Mouse (Mus musculus) forebrain, embryonic 11.5 days (tissue): ENCODE results near the gene Gdpgp1. TPM values are rescaled to one million over a fixed set of nuclear protein-coding genes. Genes with fewer than 3 reads are reported as not detected.

Experiments
- ATAC-seq: fragments of 200-750 bp; cut with Nextera tagmentation; replicated peaks from 2 replicates; pipeline ENCODE4 v1.8.0; 2017; ENCODE audit warnings: moderate TSS enrichment; ENCODE audit not compliant: low FRiP score
- DNase-seq: peaks from one replicate; pipeline ENCODE4 v3.0.0-alpha.2; 2017; ENCODE audit warnings: low spot score
- H3K27ac ChIP-seq: fragments of 300-500 bp; sonication (generic); 2 replicates; pipeline ENCODE4 v1.5.1; 2014; ENCODE audit warnings: low read depth, low read length
- H3K27me3 ChIP-seq: fragments of 300-500 bp; sonication (generic); 2 replicates; pipeline ENCODE4 v1.6.1; 2014; ENCODE audit warnings: mild to moderate bottlenecking, low read length, mixed read lengths; ENCODE audit not compliant: control insufficient read depth, insufficient read depth
- H3K36me3 ChIP-seq: fragments of 300-500 bp; sonication (generic); 2 replicates; pipeline ENCODE4 v1.6.1; 2014; ENCODE audit warnings: mild to moderate bottlenecking, low read length, moderate library complexity, mixed read lengths; ENCODE audit not compliant: control insufficient read depth, insufficient read depth
- H3K4me1 ChIP-seq: fragments of 300-500 bp; sonication (generic); replicated peaks from 2 replicates; pipeline ENCODE4 v1.6.1; 2014; ENCODE audit warnings: low read length, mixed read lengths; ENCODE audit not compliant: control insufficient read depth, insufficient read depth
- H3K4me2 ChIP-seq: fragments of 300-500 bp; sonication (generic); 2 replicates; pipeline ENCODE4 v1.6.1; 2014; ENCODE audit warnings: low read depth, mild to moderate bottlenecking, low read length, moderate library complexity, mixed read lengths; ENCODE audit not compliant: severe bottlenecking
- H3K4me3 ChIP-seq: fragments of 300-500 bp; sonication (generic); 2 replicates; pipeline ENCODE4 v1.5.1; 2014; ENCODE audit warnings: low read depth, low read length
- H3K9ac ChIP-seq: fragments of 300-500 bp; sonication (generic); 2 replicates; pipeline ENCODE4 v1.6.1; 2014; ENCODE audit warnings: low read length
- H3K9me3 ChIP-seq: fragments of 300-500 bp; sonication (generic); 2 replicates; pipeline ENCODE4 v1.6.1; 2016; ENCODE audit warnings: low read length, mixed read lengths; ENCODE audit not compliant: control insufficient read depth
- WGBS: fragments of 180-500 bp; shearing (Covaris S2); extraction: QIAGEN DNeasy Blood & Tissue Kit; methylation state at CpG from one replicate; pipeline ENCODE4 v1.1.7; 2014; 5-methylcytosine and 5-hydroxymethylcytosine counted together
- polyA plus RNA-seq: library from polyadenylated mRNA; unstranded; fragments of >200 nt; fragmentation: Nextera tagmentation; extraction: Ambion mirVana; gene quantifications from 2 replicates; pipeline ENCODE4 v1.2.1, GENCODE M21; 2014

Gdpgp1 gene
- polyA plus RNA-seq, 1 experiment from 2014 or later, result 5.7 TPM

DNA sequence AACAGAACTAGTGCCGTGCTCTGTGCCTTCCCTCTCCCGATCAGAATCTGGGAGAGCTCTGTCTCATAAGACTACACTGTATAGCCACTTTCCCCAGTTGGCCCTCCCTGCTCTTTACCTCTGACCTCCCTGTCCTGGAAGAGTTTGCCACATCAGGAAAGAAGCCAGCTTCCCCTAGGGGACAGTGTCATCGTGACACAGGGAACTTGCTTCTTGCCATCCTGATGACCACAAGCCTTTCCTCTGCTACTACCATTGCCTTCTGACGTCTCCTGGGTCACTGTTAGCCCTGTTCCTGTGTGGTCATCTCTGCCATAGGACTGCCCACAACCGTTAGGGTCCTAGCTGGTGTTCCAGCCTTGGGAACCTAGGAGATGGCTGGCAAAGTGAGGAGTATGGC is 29.7 kb upstream of the Gdpgp1 start:
- Histone ChIP-seq H3K9me3 (no peaks in the 10 kb centered on the region), H3K27ac (no peak overlapping the region), H3K9ac (no peak overlapping the region), H3K4me1 (peaks cover 2% of the 10 kb centered on the region), H3K4me2 (no peak overlapping the region), H3K36me3 (no peaks in the 10 kb centered on the region), H3K4me3 (no peak overlapping the region), H3K27me3 (no peaks in the 10 kb centered on the region)
- 83% methylated on average over 5 of the region's 5 CpGs for WGBS
- DNase-seq (no peak), ATAC-seq (no peak)

DNA sequence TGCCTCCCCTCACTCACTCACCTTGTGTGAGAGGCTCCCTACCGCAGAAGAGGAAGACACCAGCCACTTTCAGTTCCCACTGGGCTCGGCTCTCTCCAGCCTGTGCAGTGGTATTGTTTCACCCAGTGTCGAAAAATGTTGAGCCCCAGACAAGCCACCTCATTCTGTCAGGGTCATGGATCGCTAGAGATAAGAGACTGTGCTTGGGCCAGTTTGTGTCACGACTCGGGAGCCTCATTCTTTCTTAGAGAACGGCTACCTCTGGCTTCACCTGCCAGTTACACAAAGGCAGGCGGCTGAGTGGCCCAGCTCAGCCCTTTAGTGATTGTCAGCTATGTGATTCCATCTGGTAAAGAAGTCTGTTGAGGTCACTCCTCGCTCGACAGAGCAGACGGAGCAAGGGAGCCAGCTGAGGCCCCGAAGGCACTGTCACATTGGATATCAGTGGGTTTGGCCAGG is 29.0 kb upstream of the Gdpgp1 start:
- Histone ChIP-seq H3K36me3 (no peaks in the 10 kb centered on the region), H3K4me3 (no peak overlapping the region), H3K4me1 (peaks cover 2% of the 10 kb centered on the region), H3K9me3 (no peaks in the 10 kb centered on the region), H3K27ac (no peak overlapping the region; the same call in 1 of the 2 replicates), H3K27me3 (no peaks in the 10 kb centered on the region), H3K4me2 (no peak overlapping the region), H3K9ac (no peak overlapping the region)
- ATAC-seq (no peak), DNase-seq (no peak)
- 60% methylated on average over 12 of the region's 12 CpGs for WGBS

DNA sequence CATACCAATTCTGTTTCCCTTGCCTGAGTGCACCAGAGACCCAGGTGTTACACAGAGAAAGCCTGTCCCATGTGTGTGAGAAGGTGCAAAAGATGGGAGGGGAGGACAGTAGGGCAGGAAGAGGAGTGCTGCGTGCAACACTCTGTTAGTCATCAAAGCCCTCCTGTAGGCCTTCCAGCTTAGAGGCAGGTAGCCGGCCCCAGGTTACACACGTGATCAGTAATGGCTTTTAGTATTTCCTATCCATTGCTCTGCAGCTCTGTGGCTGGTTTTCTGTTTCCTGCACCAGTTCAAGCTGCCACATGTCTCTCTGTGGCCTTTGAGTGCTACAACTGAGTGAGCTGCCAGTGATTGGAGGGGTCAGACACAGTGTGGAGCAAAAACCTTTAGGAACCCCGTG is 28.3 kb upstream of the Gdpgp1 start:
- no peak overlapping the region for H3K4me2 ChIP-seq
- no peaks in the 10 kb centered on the region for H3K9me3 ChIP-seq
- 90% methylated on average over 4 of the region's 4 CpGs for WGBS
- no peak overlapping the region for H3K9ac ChIP-seq
- no peak overlapping the region for H3K4me3 ChIP-seq
- H3K36me3 ChIP-seq, result no peaks in the 10 kb centered on the region
- DNase-seq (no peak), ATAC-seq (no peak)
- H3K27ac ChIP-seq, result no peak overlapping the region
- no peaks in the 10 kb centered on the region for H3K27me3 ChIP-seq
- H3K4me1 ChIP-seq, result peaks cover 2% of the 10 kb centered on the region

DNA sequence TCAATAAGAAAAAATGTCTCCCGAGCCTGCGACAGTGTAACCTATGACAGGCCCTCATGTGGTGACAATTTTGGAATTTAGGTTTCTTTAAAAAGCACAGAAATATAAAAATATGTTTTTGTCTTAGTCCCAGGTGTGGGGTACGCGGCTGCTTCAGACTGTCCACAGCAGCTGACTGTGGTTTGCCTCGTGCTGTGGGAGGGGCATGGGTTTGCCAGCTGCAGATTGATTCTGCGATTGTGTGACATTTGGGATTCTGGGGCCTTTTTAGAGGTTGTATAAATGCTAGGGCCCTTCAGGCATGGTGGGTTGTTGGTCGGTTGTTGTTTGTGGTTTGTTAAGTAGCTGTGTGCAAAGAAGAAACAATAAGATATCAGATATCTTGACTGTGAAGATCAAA is 27.7 kb upstream of the Gdpgp1 start:
- Histone ChIP-seq H3K4me1 (peaks cover 2% of the 10 kb centered on the region), H3K36me3 (no peaks in the 10 kb centered on the region), H3K4me3 (no peak overlapping the region), H3K27ac (no peak overlapping the region), H3K27me3 (no peaks in the 10 kb centered on the region), H3K9me3 (no peaks in the 10 kb centered on the region), H3K9ac (no peak overlapping the region), H3K4me2 (no peak overlapping the region)
- 91% methylated on average over 7 of the region's 7 CpGs for WGBS
- ATAC-seq, result no peak
- DNase-seq, result no peak

DNA sequence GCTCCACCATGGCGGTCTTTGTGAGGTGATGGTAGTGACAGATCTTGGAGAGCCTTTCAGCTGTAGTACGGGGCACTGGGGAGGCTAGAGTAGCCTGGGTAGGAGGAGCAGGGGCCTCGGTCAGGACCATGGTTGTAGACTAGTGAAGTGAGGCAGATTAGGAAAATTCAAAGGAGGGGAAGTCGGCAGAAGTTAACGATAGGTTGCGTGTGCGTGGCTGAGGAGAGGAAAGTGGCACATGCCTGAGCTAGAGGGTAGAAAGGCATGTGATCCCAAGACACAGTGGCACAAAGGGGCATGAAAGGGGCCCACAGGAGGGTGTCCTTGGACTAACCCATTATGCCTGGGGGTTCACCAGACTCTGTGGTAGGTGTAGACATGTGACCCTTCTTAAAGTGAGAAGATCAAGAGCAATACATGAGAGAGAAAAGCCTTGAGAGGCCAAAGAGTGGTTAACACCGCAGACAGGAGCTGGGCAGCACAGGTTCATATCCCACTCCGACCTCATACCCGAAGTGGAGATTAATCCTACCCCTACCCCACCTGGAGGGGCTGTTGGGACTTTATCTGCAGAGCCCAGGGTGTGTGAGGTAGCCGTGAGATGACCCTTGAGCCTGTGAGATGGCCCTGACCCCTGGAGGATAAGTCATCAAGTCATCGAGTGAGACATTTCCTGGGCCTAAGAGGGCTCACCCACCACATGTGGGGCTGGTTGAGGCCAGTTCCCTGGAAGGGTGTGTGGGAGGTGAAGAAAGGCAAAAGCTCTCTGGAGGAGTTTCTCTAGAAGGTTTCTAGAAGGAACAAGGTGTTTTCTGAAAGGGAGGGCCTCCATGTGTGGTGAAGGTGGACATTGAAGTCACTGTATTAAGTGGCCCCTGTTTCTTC is 26.7 kb upstream of the Gdpgp1 start:
- no peaks in the 10 kb centered on the region for H3K27me3 ChIP-seq
- 91% methylated on average over 12 of the region's 12 CpGs for WGBS
- H3K4me1 ChIP-seq, result no peaks in the 10 kb centered on the region; the same call in none of the 2 replicates
- H3K27ac ChIP-seq, result no peak overlapping the region
- no peaks in the 10 kb centered on the region for H3K36me3 ChIP-seq
- no peak overlapping the region for H3K4me2 ChIP-seq
- no peaks in the 10 kb centered on the region for H3K9me3 ChIP-seq
- H3K9ac ChIP-seq, result no peak overlapping the region
- DNase-seq, result no peak
- H3K4me3 ChIP-seq, result no peak overlapping the region
- ATAC-seq, result no peak

DNA sequence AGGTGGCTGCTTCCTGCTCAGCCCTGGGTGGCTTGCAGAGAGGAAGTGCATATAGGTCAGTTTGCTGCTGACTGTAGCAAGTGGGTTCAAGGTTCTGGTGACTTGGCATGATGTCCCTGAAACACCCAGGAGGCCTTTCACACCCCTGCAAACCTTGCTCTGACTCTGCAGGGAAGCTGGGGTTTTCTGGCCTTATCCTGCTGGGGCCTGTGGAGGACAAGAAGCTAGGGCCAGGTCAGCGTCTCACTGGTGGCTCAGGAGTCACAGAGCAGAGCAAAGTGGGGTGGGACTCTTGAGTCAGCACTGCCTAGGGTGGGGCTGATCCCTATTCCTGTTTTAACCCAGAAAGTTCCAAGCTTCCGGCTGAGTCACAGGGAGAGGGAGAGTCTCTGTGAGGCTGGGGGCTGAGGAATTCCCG is 25.3 kb upstream of the Gdpgp1 start:
- H3K36me3 ChIP-seq, result no peaks in the 10 kb centered on the region
- no peak overlapping the region for H3K4me3 ChIP-seq
- H3K27me3 ChIP-seq, result no peaks in the 10 kb centered on the region
- no peak overlapping the region for H3K27ac ChIP-seq
- H3K4me1 ChIP-seq, result no peaks in the 10 kb centered on the region; the same call in 1 of the 2 replicates
- ATAC-seq, result no peak
- H3K4me2 ChIP-seq, result no peak overlapping the region
- DNase-seq, result no peak
- WGBS, result 71% methylated on average over 3 of the region's 3 CpGs
- H3K9me3 ChIP-seq, result no peaks in the 10 kb centered on the region
- H3K9ac ChIP-seq, result no peak overlapping the region; the same call in 1 of the 2 replicates

DNA sequence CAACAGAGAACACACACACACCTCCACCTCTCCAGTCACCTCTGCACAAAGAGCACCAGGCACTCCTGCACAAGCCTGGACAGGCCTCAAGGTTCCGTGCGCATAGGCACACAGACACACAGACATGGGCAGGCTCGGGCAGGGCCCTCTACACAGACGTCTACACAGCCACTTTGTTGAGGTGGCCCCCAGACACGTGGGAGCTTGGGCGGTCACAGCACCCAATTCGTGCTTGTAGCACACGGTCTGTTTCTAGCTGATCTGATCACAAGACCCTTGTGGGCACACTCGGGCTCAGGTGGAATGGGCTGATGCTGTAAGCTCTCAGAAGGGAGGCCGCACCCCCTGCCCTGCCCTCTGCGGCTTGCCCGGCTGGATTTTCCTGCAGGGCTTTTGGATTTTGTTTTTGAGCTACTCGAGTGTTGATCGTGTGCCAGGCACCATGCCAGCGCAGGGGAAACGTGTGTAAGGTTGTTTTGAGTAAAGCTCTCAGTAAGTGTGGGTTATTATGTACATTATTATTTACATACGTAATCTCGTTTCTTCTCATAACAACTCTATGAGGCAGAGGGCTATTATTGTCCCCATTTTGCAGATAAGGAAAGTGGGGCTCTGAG is 24.5 kb upstream of the Gdpgp1 start:
- 86% methylated on average over 18 of the region's 18 CpGs for WGBS
- H3K9me3 ChIP-seq, result no peaks in the 10 kb centered on the region
- DNase-seq, result no peak
- no peak overlapping the region for H3K4me2 ChIP-seq
- H3K27me3 ChIP-seq, result no peaks in the 10 kb centered on the region
- H3K4me1 ChIP-seq, result no peaks in the 10 kb centered on the region; the same call in 1 of the 2 replicates
- no peak for ATAC-seq
- peaks cover 1% of the 10 kb centered on the region; the same call in 1 of the 2 replicates for H3K36me3 ChIP-seq
- H3K9ac ChIP-seq, result no peak overlapping the region
- no peak overlapping the region for H3K4me3 ChIP-seq
- H3K27ac ChIP-seq, result no peak overlapping the region

DNA sequence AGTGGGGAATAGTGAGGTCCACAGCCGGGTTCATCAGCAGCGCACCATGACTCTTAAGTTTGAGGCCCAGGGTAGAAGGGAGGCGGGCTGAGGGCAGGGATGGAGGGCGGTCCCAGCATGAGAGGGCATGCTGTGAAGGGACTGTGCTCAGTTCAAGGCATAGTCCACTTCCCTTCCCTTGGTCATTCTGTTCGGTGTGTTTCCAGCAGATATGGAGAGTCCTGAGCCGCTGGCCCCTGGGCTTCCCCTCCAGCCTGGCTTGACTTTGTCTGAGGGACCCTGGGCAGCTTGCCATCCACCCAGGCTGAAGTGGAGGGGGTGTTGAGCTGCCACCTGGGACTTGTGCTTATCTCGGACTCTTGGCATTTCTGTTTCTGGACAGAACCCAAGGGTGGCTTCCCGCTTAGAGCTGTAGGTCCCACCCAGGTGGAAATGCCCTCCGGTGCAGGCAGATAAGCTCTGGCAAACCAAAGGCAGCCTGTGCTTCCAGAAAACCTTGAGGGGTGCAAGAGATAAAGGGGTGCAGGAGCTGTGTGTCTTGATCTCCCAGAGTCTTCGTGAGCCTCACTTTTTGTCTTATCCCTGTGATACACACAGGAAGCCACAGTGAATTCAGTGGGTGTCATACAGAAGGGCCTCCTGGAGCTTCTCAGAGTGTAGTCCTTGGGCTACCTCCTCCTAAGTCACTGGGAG is 23.8 kb upstream of the Gdpgp1 start:
- ATAC-seq (no peak), DNase-seq (no peak)
- Histone ChIP-seq H3K27ac (no peak overlapping the region), H3K4me3 (no peak overlapping the region), H3K4me1 (no peaks in the 10 kb centered on the region; the same call in 1 of the 2 replicates), H3K27me3 (no peaks in the 10 kb centered on the region), H3K36me3 (peaks cover 4% of the 10 kb centered on the region; the same call in 1 of the 2 replicates), H3K9me3 (no peaks in the 10 kb centered on the region), H3K4me2 (no peak overlapping the region), H3K9ac (no peak overlapping the region)
- 81% methylated on average over 10 of the region's 10 CpGs for WGBS
